Mouse (Mus musculus) thymus, adult 2 months (tissue): ENCODE measurements at regions not wholly inside any gene's neighbourhood (a gene's known extent, or its start where the extent isn't known, plus 50 kb on each side); places are given as distances from the start of the nearest gene placed in this dataset.

ENCODE experiments used
- CTCF ChIP-seq: fragments of 200-500 bp; IDR thresholded peaks from 2 replicates; pipeline ENCODE4 v1.5.1; 2012; ENCODE audit warnings: mild to moderate bottlenecking, control low read depth, low read length, moderate library complexity, borderline replicate concordance; ENCODE audit not compliant: control insufficient read depth, poor library complexity, insufficient read depth; ENCODE audit errors: extremely low read depth
- POLR2A ChIP-seq: fragments of 200-500 bp; IDR thresholded peaks from 2 replicates; pipeline ENCODE4 v1.6.1; 2012; ENCODE audit warnings: mild to moderate bottlenecking, low read length, control low read depth, moderate library complexity; ENCODE audit not compliant: control insufficient read depth, poor library complexity, insufficient read depth; ENCODE audit errors: extremely low read depth

DNA sequence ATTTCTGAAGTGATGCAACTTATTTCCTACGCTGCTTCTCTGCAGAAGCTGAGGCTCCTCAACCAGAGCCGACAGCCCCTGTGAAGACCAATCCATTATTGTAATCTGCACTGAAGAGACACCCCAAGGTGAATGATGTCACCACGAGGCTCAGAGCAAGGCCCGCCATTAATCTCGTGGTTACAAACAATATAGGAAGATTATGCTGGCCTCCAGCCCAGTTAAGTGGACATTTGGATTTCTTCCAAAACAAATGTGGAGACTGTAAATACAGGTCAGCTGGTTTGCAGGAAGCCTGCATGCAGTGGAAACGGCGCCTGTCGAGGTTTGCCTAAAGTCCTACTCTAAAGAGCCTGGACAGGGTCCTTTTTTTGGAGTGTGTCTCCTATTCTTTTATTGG, 390.6 kb upstream of the Zmiz1 start:
- TF ChIP-seq CTCF: no peak
- TF ChIP-seq POLR2A: no peak
